Mouse (Mus musculus) cortical plate, adult 2 months (tissue): ENCODE results near the gene Phactr1.

ENCODE experiments used
- CTCF ChIP-seq: fragments of 200-500 bp; IDR thresholded peaks from 2 replicates; pipeline ENCODE4 v1.5.1; 2011; ENCODE audit warnings: mild to moderate bottlenecking, control low read depth, low read length; ENCODE audit not compliant: insufficient read depth; ENCODE audit errors: extremely low read depth
- POLR2A ChIP-seq: fragments of 200-500 bp; IDR thresholded peaks from 2 replicates; pipeline ENCODE4 v1.6.1; 2011; ENCODE audit warnings: mild to moderate bottlenecking, low read length, control low read depth; ENCODE audit not compliant: insufficient read depth; ENCODE audit errors: extremely low read depth

- TF ChIP-seq CTCF: no peak
- TF ChIP-seq POLR2A: no peak
These were observed 333.6 kb downstream of the Phactr1 start for GRCm38 (mm10) chr13:43013984-43014383.
